Mouse (Mus musculus) splenic B cell, adult 2 months (primary cell): ENCODE data around the gene Pofut2.
A peak's percentile ranks its signal among the peaks of the same experiment; 100 is the strongest.
"Not testable (repeated sequence)": the region's sequence is repeated elsewhere in the genome, so short reads cannot be mapped to it uniquely, and the experiment has no call there.

ENCODE experiments used
- DNase-seq: peaks from one replicate; pipeline ENCODE4 v3.0.0-alpha.2; 2011; ENCODE audit warnings: low read depth, low spot score
- H3K27me3 ChIP-seq: 2 replicates; pipeline ENCODE4 v1.6.1; 2012; ENCODE audit warnings: mild to moderate bottlenecking, low read length, moderate library complexity, mixed read lengths; ENCODE audit not compliant: control insufficient read depth, poor library complexity, insufficient read depth, severe bottlenecking
- H3K36me3 ChIP-seq: 2 replicates; pipeline ENCODE4 v1.6.1; 2012; ENCODE audit warnings: mild to moderate bottlenecking, low read length, moderate library complexity, mixed read lengths; ENCODE audit not compliant: control insufficient read depth, poor library complexity, insufficient read depth, severe bottlenecking

Pofut2 gene

DNA sequence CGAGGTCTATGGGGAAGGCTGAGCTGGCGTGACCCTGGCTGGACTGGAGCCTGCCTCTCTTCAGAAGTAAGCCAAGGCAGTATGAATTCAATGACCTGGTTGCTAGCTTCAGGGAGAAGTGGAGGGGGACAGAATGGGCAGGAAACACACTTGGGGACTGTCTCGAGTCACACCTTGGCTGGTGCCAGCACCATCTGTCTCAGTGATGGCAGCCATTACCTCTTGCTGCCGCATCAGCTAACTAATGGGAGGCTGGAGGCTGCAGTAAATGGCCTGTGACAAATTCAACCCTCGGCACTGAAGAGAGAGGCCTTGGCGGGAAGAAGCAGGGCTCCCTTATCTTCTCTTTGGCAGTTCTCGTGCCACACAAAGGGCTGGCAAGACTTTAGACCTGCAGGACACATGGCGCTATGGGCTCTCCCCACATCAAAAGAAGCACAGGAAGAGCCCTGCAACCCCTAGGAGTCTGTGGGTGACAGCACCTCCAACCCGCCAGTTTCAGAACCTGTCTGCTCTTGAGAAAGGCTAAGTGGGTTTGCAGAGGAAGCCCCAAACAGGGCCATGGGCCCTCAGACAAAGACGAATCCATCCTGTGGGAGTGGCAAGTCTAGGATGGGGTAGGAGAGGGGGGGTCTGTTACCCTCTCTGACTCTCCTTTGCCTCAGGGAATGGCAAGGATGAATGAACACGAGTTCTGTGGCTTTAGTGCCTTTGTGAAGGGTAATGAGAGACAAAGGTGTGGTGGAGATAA is 14.1 kb downstream of the Pofut2 start:
- H3K27me3 ChIP-seq: no peaks in the 10 kb centered on the region
- H3K36me3 ChIP-seq: peaks cover 7% of the 10 kb centered on the region; the same call in 1 of the 2 replicates
- no peak for DNase-seq

DNA sequence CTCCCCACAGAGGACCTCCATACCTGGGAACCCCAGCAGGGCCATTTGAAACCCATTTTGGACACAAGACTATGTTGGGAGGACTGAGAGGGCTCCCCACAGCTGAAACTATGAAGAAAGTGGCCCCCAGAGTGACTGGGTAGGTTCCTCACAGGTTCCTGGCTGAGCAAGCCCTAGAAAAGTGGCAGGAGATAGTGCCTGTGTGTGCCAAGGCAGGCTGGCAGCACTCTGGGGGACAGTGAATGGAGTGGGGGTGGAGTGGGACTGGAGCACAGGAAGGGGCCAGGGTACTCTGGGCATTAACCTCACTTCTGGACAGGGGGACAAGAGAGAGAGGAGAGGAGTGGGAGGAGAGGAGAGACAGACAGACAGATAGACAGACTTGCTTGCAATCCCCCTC is 14.8 kb downstream of the Pofut2 start:
- peaks cover 3% of the 10 kb centered on the region; the same call in 1 of the 2 replicates for H3K36me3 ChIP-seq
- no peaks in the 10 kb centered on the region for H3K27me3 ChIP-seq
- no peak for DNase-seq

DNA sequence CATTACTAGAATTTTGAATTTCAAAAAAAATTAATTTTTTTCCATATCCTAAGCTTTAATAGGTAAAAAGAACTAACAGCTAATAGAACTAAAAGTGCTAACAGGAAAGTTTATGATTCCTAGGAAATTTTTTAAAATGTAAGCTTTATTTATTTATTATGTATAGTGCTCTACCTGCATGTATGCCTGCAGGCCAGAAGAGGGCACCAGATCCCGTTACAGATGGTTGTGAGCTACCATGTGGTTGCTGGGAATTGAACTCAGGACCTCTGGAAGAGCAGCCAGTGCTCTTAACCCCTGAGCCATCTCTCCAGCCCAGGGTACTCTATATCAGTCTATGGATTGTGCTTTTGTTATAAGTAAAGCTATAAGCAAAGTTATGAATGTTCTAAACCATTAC is 23.1 kb downstream of the Pofut2 start:
- not testable (repeated sequence) for DNase-seq, H3K36me3 ChIP-seq, H3K27me3 ChIP-seq

DNA sequence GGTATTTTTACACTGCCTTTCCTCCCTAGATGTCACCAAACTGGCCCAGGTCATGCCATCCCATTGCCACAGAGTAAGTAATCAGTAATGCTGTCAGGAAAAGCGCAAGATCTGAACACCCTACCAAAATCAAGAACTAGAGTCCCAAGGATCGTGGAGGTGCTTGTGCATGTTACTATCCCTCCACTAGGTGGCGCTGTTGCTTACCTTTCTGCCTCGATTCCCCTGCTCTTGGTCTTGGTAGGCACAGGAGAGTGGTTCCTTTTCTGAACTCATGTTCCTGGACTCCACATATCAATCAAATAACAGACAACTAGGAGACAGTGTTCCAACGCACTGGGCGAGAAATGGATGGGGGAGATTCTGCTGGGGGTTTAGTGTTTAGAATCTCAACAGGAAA is 23.8 kb downstream of the Pofut2 start:
- peak; percentile 86 for DNase-seq
- H3K36me3 ChIP-seq: no peaks in the 10 kb centered on the region
- H3K27me3 ChIP-seq: no peaks in the 10 kb centered on the region

DNA sequence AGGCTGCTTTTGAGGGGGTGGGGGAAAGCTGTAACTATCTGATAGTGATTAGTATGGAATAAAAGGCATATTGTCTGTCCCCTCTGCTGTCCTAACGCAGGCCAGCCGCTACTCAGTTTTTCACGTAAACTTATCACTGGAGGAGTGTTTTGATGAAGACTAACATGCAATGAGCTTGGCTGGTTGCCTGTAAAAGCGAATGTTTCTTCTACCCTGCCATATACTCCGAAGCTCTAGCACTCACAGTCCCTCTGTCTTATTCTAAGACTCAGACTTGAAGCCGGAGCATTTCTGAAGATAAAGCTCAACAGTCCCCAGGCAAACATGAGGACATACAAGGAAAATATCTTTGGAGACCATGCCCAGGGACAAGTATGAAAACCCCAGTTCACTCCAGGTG is 25.8 kb downstream of the Pofut2 start:
- Histone ChIP-seq H3K36me3 (no peaks in the 10 kb centered on the region), H3K27me3 (no peaks in the 10 kb centered on the region)
- DNase-seq: no peak

DNA sequence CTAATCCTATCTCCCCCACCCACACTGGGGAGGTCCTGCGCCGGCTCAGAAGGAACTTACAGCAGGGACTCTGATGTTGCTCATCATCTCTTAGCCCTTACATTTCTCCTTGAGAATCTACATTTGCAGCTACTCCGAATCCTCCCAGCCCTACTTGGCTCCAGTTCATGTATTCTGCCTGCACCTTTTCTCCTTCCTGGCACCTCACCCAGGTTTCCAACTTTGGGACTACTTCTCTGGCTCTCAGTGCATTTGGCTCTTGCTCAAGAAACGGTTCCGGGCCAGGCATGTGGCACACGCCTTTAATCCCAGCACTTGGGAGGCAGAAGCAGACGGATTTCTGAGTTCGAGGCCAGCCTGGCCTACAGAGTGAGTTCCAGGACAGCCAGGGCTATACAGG is 28.6 kb downstream of the Pofut2 start:
- no peak for DNase-seq
- Histone ChIP-seq H3K27me3 (no peaks in the 10 kb centered on the region), H3K36me3 (no peaks in the 10 kb centered on the region)

DNA sequence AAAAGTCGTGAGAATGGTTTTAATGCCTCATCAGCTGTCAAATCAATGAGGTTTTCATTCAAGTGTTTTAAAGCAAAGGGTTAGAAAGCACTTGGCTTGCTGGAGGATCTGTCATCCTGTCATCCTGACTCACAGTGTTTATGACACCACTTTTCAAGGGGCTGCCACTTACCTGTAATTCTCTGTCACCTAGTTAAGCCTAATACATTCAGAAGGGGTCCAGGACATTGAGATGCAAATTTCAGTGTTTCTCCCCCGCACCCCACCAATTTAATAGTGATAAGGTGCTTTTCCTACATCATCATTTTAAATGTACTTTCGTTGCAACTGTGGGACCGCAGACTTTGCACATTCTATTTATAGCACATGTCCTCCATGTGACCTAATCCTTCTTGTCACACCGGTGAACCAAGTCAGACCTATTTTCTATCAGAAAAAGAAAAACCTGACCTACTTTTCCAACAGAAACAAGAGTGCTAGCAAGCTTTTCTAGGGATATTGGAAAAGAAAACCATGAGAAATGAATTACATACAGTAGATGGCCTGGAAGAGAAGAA is 29.7 kb downstream of the Pofut2 start:
- no peaks in the 10 kb centered on the region for H3K36me3 ChIP-seq
- peak; percentile 52 for DNase-seq
- no peaks in the 10 kb centered on the region for H3K27me3 ChIP-seq

DNA sequence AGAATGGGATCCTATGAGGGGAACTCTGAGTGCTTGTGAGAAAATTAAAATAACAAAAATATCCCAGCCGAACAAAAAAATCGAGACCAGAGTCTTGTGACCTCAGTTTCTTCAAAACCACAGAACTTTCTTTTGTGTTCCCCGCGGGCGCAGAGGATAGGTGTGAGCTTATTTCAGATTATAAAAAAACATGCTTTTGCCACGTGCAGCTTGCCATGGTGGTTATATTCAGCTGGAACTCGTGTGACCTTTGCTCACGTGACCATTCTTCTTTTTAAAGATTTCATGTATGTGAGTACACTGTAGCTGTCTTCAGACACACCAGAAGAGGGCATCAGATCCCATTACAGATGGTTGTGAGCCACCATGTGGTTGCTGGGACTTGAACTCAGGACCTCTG is 30.5 kb downstream of the Pofut2 start:
- DNase-seq: peak; percentile 44
- Histone ChIP-seq H3K27me3 (no peaks in the 10 kb centered on the region), H3K36me3 (no peaks in the 10 kb centered on the region)

DNA sequence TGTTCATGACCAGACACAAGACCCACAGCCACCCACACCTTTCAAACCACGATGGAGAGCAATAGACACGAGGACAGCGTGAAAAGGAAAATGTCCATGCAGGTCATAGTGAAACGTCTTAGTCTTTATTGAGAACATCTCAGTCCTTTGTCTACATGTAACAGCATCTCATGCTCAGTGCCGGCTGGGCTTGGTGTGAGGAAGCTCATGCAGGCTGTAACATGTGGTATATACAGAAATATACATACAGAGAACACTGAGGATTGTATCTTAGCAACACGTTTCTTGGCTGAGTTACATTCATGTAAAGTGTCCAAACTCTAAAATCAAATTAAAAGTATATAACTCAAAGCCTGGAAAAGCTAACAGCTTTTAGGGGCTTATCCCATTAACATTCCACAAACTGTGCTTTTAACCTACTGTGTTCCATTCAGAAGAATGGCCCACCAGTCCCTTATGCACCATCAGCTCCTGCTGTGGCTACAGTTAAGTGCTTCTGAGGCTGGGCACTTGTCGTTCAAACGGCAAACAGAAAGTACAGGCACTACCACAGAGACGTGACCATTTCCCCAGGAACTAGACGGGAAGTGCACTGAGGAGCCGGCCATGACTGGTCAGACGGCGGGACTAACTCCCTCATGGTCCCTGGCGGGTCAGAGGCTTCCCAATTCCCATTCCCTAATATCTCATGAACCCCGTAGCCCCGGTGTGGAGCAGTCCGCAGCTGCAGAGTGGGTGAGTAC is 31.8 kb downstream of the Pofut2 start:
- no peak for DNase-seq
- Histone ChIP-seq H3K36me3 (no peaks in the 10 kb centered on the region), H3K27me3 (no peaks in the 10 kb centered on the region)

DNA sequence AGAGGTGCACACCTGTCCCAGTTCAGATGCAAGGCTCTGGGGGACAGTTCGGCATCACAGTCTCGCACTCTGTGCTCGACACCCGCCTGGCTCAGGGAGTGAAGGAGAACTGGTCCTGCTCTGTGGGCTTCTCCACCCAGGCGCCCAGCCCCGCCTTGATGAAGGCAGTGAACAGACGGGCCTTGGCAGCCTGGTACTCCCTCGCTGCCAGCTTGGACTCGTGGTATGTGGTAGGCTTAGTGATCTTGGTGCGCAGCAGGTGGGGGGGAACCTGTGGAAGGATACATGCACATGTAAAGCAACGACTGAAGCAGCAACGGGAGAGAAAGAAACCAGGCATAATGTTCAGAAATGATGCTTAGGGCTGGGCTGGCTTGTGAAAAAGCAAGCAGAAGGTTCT is 35.7 kb downstream of the Pofut2 start:
- DNase-seq: no peak
- no peaks in the 10 kb centered on the region for H3K36me3 ChIP-seq
- H3K27me3 ChIP-seq: no peaks in the 10 kb centered on the region

DNA sequence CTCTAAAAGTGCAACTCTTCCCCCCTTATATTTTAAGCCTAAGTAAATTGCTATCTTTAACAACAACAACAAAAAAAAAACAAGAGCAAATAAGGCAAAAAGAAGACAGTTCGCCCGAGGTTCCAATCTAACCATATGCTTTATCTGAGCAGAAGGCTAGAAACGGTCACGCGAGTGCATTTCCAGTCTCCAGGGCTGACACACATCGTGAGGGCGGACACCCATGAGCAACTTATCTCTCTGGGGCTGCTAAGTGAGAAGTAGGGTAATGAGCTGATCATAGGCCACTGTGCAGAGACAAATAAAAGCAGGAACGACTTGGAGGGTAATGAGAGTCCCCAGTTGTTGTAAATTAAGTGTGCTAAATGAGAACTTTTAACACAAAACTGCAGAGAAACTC is 39.6 kb downstream of the Pofut2 start:
- no peak for DNase-seq
- Histone ChIP-seq H3K27me3 (no peaks in the 10 kb centered on the region), H3K36me3 (no peaks in the 10 kb centered on the region)

DNA sequence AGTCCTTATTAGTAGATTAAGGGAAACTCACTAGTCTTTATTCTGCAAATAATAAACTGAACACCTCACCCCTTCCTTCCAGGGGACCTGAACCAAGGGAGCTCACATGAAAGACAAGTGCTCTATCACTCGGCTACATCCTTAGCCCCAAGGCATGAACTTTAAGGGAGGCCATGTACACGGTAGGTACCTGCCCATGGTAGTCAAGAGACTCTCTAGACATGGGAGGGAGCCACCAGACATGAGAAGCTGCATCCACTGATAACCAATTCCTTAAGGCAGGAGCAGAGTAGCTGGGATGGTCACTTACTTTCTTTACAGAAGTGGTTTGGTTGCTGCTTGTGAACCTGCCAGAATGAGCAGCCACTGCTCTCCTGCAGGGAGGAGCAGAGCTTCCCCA is 40.2 kb downstream of the Pofut2 start:
- Histone ChIP-seq H3K27me3 (no peaks in the 10 kb centered on the region), H3K36me3 (no peaks in the 10 kb centered on the region)
- DNase-seq: no peak

DNA sequence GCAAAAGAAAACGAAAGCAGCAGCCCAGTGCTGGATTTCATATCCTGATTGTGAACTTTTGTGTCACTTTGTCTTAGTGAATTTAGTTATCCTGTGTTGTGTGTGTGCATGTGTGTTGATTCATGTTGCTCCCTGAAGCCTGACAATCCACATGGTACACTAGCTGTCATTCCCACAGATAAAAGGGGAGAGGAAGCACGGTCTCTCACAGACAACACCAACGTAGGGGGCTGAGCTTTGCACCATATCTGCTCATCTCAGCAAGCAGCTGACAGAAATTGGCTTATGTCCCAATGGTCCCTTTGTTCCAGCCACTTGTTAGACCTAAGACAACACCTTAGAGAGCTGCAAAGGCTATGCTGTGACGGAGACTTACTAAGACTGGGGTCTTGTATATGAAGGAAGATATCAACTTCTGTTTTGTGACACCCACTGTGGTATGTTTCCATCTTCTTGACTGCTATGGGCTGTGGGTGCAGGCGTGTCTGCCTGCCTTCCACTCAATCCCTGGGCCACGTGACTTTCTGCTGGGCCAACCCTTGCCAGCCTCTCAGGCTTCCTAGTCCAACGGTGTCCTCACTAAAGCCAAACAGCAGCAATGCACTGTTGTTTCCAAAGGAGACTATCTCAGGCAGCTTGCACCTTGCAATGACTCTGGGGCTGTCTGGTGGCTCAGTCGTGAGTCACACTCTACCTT is 41.4 kb downstream of the Pofut2 start:
- no peaks in the 10 kb centered on the region for H3K27me3 ChIP-seq
- DNase-seq: no peak
- no peaks in the 10 kb centered on the region for H3K36me3 ChIP-seq

DNA sequence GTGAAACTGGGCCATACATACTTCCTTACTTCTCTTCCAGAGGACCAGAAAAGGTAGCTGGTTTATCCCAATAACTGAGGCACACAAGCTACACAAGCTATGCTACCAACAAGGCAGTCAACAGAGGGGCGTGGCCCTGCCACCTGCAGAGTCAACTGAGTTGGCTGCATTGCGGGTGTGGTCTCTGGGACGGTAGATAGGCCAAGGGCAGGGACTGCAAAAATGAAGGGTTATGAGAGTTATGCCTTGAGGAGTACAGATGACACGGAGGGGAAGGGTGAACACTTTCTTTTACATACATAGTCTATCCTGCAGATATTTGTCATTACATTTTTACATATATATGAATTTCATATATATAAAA is 41.9 kb downstream of the Pofut2 start:
- no peak for DNase-seq
- H3K36me3 ChIP-seq: no peaks in the 10 kb centered on the region
- H3K27me3 ChIP-seq: no peaks in the 10 kb centered on the region

DNA sequence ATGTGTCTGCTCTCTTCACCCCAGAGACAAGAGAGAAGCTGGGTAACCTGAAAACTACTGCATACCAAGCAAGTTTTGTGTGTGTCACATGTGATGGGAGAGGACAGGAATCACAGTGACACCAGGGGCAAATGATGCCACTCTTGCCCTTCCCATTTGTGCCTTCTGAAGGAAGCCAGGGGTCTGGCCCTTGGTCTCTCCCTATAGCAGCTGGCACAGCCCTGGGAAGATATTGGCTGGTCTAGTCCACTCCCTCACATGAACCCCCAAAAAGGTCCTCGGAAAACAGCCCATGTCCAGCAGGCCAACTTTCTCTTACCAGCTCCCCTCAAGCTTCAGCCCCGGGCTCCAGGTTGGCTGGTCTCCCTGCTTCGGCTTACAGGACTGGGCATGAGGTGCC is 45.3 kb downstream of the Pofut2 start:
- H3K36me3 ChIP-seq: no peaks in the 10 kb centered on the region
- no peaks in the 10 kb centered on the region for H3K27me3 ChIP-seq
- no peak for DNase-seq
